ENCODE assay signal across 10 mouse cellular contexts in genomic region chr13:95223427-95223772, GRCm38 (mm10). TPM values are rescaled to one million over a fixed set of nuclear protein-coding genes. Genes with fewer than 3 reads are reported as not detected.
DNase-seq lines count a peak whose midpoint lies in the region; ATAC-seq lines count a peak whose summit lies in the region.
"Had no signal": no experiment of that assay in that cellular context is flagged by ENCODE, and none has a peak within 500 bp of the region (broad histone marks: within the 10 kb centered on the region; RNA-seq: fewer than 3 reads in every experiment).

No protein-coding gene starts in this region.

- no peak for DNase-seq in kidney, postnatal 4 days
- DNase-seq in midbrain, embryonic 14.5 days, result no peak
- no peak for DNase-seq in gastrocnemius, postnatal 36 days
- DNase-seq in ovary, postnatal 14 days (ENCODE audit: low spot score), result no peak
- no peak for DNase-seq in ovary, postnatal 10 days (ENCODE audit: low spot score)

- no peaks in the 10 kb centered on the region for H3K4me1 ChIP-seq in kidney, embryonic 14.5 days (ENCODE audit: control insufficient read depth, insufficient read depth, low read length)
- 0 out of 2 replicates have a peak, but pooled peaks cover 4% of the 10 kb centered on the region for H3K4me1 ChIP-seq in embryonic facial prominence, embryonic 12.5 days
- peaks cover 6% of the 10 kb centered on the region for H3K4me1 ChIP-seq in hindbrain, embryonic 15.5 days (replicated peaks)
- no peaks in the 10 kb centered on the region for H3K4me1 ChIP-seq in midbrain, embryonic 14.5 days (ENCODE audit: control insufficient read depth, insufficient read depth, low read length)

- no peaks in the 10 kb centered on the region for H3K36me3 ChIP-seq in kidney, embryonic 14.5 days (ENCODE audit: control insufficient read depth, insufficient read depth, low read length)
- no peaks in the 10 kb centered on the region for H3K36me3 ChIP-seq in embryonic facial prominence, embryonic 12.5 days
- no peaks in the 10 kb centered on the region for H3K36me3 ChIP-seq in hindbrain, embryonic 15.5 days
- no peaks in the 10 kb centered on the region for H3K36me3 ChIP-seq in midbrain, embryonic 14.5 days (ENCODE audit: control insufficient read depth, insufficient read depth, low read length)
- H3K36me3 ChIP-seq: G1E had no signal

- no peak overlapping the region for H3K27ac ChIP-seq in kidney, embryonic 14.5 days (ENCODE audit: low read depth, low read length)
- H3K27ac ChIP-seq in embryonic facial prominence, embryonic 12.5 days, result no peak overlapping the region
- no peak overlapping the region for H3K27ac ChIP-seq in hindbrain, embryonic 15.5 days (replicated peaks)
- H3K27ac ChIP-seq in midbrain, embryonic 14.5 days (replicated peaks; ENCODE audit: low read depth, low read length), result no peak overlapping the region
- H3K27ac ChIP-seq: macrophage had no signal

- H3K9ac ChIP-seq in kidney, embryonic 14.5 days (ENCODE audit: low read depth, low read length), result peak overlapping the region; percentile 68
- no peak overlapping the region for H3K9ac ChIP-seq in embryonic facial prominence, embryonic 12.5 days
- H3K9ac ChIP-seq in hindbrain, embryonic 15.5 days, result no peak overlapping the region
- H3K9ac ChIP-seq in midbrain, embryonic 14.5 days (replicated peaks; ENCODE audit: low read length), result no peak overlapping the region

- peak overlapping the region; percentile 73 for H3K4me3 ChIP-seq in kidney, embryonic 14.5 days (ENCODE audit: low read length)
- H3K4me3 ChIP-seq in embryonic facial prominence, embryonic 12.5 days, result peak overlapping the region; percentile 73
- H3K4me3 ChIP-seq in hindbrain, embryonic 15.5 days, result peak overlapping the region; percentile 85
- peak overlapping the region; percentile 65 for H3K4me3 ChIP-seq in midbrain, embryonic 14.5 days (replicated peaks; ENCODE audit: low read depth, low read length)

- H3K9me3 ChIP-seq in kidney, embryonic 14.5 days (ENCODE audit: control insufficient read depth, low read length), result no peaks in the 10 kb centered on the region
- no peaks in the 10 kb centered on the region for H3K9me3 ChIP-seq in embryonic facial prominence, embryonic 12.5 days
- H3K9me3 ChIP-seq in hindbrain, embryonic 15.5 days, result no peaks in the 10 kb centered on the region
- H3K9me3 ChIP-seq in midbrain, embryonic 14.5 days (ENCODE audit: control insufficient read depth, low read length), result no peaks in the 10 kb centered on the region
- H3K9me3 ChIP-seq: G1E had no signal

- intact Hi-C loops in gastrocnemius, postnatal 36 days (cut with DNase I), result no loop called here

- no peak for ATAC-seq in kidney, embryonic 14.5 days (ENCODE audit: low FRiP score, low TSS enrichment)
- no peak for ATAC-seq in embryonic facial prominence, embryonic 12.5 days (ENCODE audit: insufficient number of reproducible peaks, insufficient read depth, low FRiP score, low TSS enrichment)
- no peak for ATAC-seq in hindbrain, embryonic 15.5 days (ENCODE audit: low FRiP score, low read depth)
- no peak for ATAC-seq in midbrain, embryonic 14.5 days (ENCODE audit: low FRiP score, low TSS enrichment)

- peaks cover 27% of the 10 kb centered on the region for H3K27me3 ChIP-seq in kidney, embryonic 14.5 days (ENCODE audit: control insufficient read depth, insufficient read depth, low read length)
- H3K27me3 ChIP-seq in embryonic facial prominence, embryonic 12.5 days, result peaks cover 36% of the 10 kb centered on the region
- no peaks in the 10 kb centered on the region for H3K27me3 ChIP-seq in hindbrain, embryonic 15.5 days
- H3K27me3 ChIP-seq in midbrain, embryonic 14.5 days (ENCODE audit: control insufficient read depth, insufficient read depth, low read length), result peaks cover 7% of the 10 kb centered on the region; the same call in 1 of the 2 replicates

- peak overlapping the region; percentile 100 for H3K4me2 ChIP-seq in kidney, embryonic 14.5 days (replicated peaks; ENCODE audit: low read depth, low read length)
- peak overlapping the region; percentile 100 for H3K4me2 ChIP-seq in embryonic facial prominence, embryonic 12.5 days (replicated peaks)
- peak overlapping the region; percentile 97 for H3K4me2 ChIP-seq in hindbrain, embryonic 15.5 days
- peak overlapping the region; percentile 95 for H3K4me2 ChIP-seq in midbrain, embryonic 14.5 days (ENCODE audit: low read length)

- WGBS in kidney, embryonic 14.5 days, result 51% methylated on average over 2 of the region's 2 CpGs
- 46% methylated on average over 2 of the region's 2 CpGs for WGBS in embryonic facial prominence, embryonic 12.5 days
- WGBS in hindbrain, embryonic 15.5 days, result 52% methylated on average over 2 of the region's 2 CpGs
- 59% methylated on average over 2 of the region's 2 CpGs for WGBS in midbrain, embryonic 14.5 days

RNA-seq across cellular contexts. Expression of gene Pde8b, which starts 26.7 kb away (rescaled TPM):
- 7.1 and 9.5 TPM in 2 replicates for polyA plus RNA-seq in kidney, embryonic 14.5 days (2014; fragmentation: Nextera tagmentation; extraction: Ambion mirVana)
- polyA plus RNA-seq in embryonic facial prominence, embryonic 12.5 days (2016; fragmentation: Nextera tagmentation; extraction: Ambion mirVana), result 2.2 and 2.5 TPM in 2 replicates
- polyA plus RNA-seq in hindbrain, embryonic 15.5 days (2015; fragmentation: Nextera tagmentation; extraction: Ambion mirVana), result 7.0 and 8.5 TPM in 2 replicates
- polyA plus RNA-seq in midbrain, embryonic 14.5 days (2014; fragmentation: Nextera tagmentation; extraction: Ambion mirVana), result 7.3 and 7.5 TPM in 2 replicates
- total RNA-seq in gastrocnemius, postnatal 36 days (2021), result 1 to 10 TPM; 2.1 to 2.8 TPM
- polyA plus RNA-seq: G1E had no signal
